8 mouse cellular contexts compared by ENCODE assay signal in the genomic region with DNA sequence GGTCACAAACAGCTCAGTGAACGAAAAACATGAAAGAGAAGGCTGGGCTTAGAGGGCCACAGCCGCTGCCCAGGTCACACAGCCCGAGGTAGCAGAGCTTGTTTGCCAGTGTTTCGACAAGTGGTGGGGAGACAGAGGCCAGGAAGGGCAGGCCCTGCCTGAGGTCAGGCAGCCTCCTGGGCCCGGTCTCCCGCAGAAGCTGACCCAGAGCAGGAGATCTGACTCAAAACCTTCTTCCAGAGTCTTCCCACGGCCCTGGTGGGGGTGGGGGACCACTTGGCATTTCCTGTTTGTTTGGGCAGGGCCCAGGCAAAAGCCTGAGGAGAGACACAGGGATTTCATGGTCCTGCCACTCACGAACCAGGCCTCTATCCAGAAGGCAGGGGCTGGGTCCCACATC. TPM values are rescaled to one million over a fixed set of nuclear protein-coding genes. Genes with fewer than 3 reads are reported as not detected.
DNase-seq lines count a peak whose midpoint lies in the region; ATAC-seq lines count a peak whose summit lies in the region.

No protein-coding gene starts in this region.

- no peak overlapping the region for H3K4me2 ChIP-seq in intestine, embryonic 15.5 days (replicated peaks)
- H3K4me2 ChIP-seq in liver, embryonic 16.5 days (ENCODE audit: low read depth, low read length) = no peak overlapping the region

- peaks cover 51% of the 10 kb centered on the region for H3K4me1 ChIP-seq in intestine, embryonic 15.5 days (replicated peaks)
- H3K4me1 ChIP-seq in liver, embryonic 16.5 days (ENCODE audit: control insufficient read depth, low read depth, low read length) = peaks cover 36% of the 10 kb centered on the region

- H3K9me3 ChIP-seq in intestine, embryonic 15.5 days = no peaks in the 10 kb centered on the region
- no peaks in the 10 kb centered on the region for H3K9me3 ChIP-seq in liver, embryonic 16.5 days (replicated peaks; ENCODE audit: control insufficient read depth, low read length)

- WGBS in intestine, embryonic 15.5 days = 32% methylated on average over 8 of the region's 8 CpGs
- WGBS in liver, embryonic 16.5 days (ENCODE audit: insufficient replicate concordance) = 44% methylated on average over 8 of the region's 8 CpGs

- no peak overlapping the region for H3K4me3 ChIP-seq in intestine, embryonic 15.5 days (replicated peaks)
- H3K4me3 ChIP-seq in liver, embryonic 16.5 days (ENCODE audit: low read depth, low read length) = no peak overlapping the region

- peak overlapping the region; percentile 54; the same call in 1 of the 2 replicates for H3K27ac ChIP-seq in intestine, embryonic 15.5 days
- peak overlapping the region; percentile 18; the same call in 1 of the 2 replicates for H3K27ac ChIP-seq in liver, embryonic 16.5 days (ENCODE audit: low read length)

- peak; percentile 59 to 80 for DNase-seq in adrenal gland, adult (ENCODE audit: inconsistent age in 2 of 2, low spot score in 1 of 2)
- no peak for DNase-seq in adrenal gland, postnatal 4 days (ENCODE audit: low spot score in 2 of 2)
- peak; percentile 56 to 76 for DNase-seq in adrenal gland, postnatal 36 days
- no peak for DNase-seq in cerebellum, adult 18-20 months
- DNase-seq in thymus, postnatal 14 days = no peak
- DNase-seq in layer of hippocampus, adult 9-11 months = no peak

- H3K9ac ChIP-seq in intestine, embryonic 15.5 days = 0 out of 2 replicates have a peak overlapping the region, but pooled peaks have one; percentile 1
- no peak overlapping the region for H3K9ac ChIP-seq in liver, embryonic 16.5 days (ENCODE audit: low read depth, low read length)

- no peaks in the 10 kb centered on the region for H3K27me3 ChIP-seq in intestine, embryonic 15.5 days (replicated peaks)
- no peaks in the 10 kb centered on the region for H3K27me3 ChIP-seq in liver, embryonic 16.5 days (ENCODE audit: control insufficient read depth, insufficient read depth, low read depth, low read length)

- ATAC-seq in intestine, embryonic 15.5 days = no peak
- ATAC-seq in liver, embryonic 16.5 days (ENCODE audit: low read depth) = no peak

- no peaks in the 10 kb centered on the region for H3K36me3 ChIP-seq in intestine, embryonic 15.5 days
- H3K36me3 ChIP-seq in liver, embryonic 16.5 days (ENCODE audit: control insufficient read depth, insufficient read depth) = no peaks in the 10 kb centered on the region

RNA-seq across cellular contexts. Expression of a gene that starts 45.9 kb away (rescaled TPM):
- 100 to 1,000 TPM; 194 to 200 TPM for total RNA-seq in adrenal gland, postnatal 4 days (2021)
- total RNA-seq in adrenal gland, postnatal 36 days (2021) = 100 to 1,000 TPM; 195 to 197 TPM
- polyA plus RNA-seq in intestine, embryonic 15.5 days (2015; fragmentation: Nextera tagmentation; extraction: Ambion mirVana) = 268 and 270 TPM in 2 replicates
- polyA plus RNA-seq in liver, embryonic 16.5 days (2015; fragmentation: Nextera tagmentation; extraction: Ambion mirVana) = 168 and 175 TPM in 2 replicates

RNA-seq across cellular contexts. Expression of a gene that starts 48.0 kb away (rescaled TPM):
- 10 to 100 TPM; 13.2 to 14.8 TPM for total RNA-seq in adrenal gland, postnatal 4 days (2021)
- total RNA-seq in adrenal gland, postnatal 36 days (2021) = 10 to 100 TPM in 1 of 2 experiments, 1 to 10 TPM in 1; 5.4 to 11.2 TPM
- polyA plus RNA-seq in intestine, embryonic 15.5 days (2015; fragmentation: Nextera tagmentation; extraction: Ambion mirVana) = 14.3 and 16.1 TPM in 2 replicates
- 1.5 TPM in 2 replicates for polyA plus RNA-seq in liver, embryonic 16.5 days (2015; fragmentation: Nextera tagmentation; extraction: Ambion mirVana)

Comparison
In these comparisons a context has a peak if more than half of its experiments do, and no peak if none do; other contexts are left out.
1. DNase-seq: peak in adrenal gland, adult (2 of 2) and adrenal gland, postnatal 36 days (2 of 2); none in adrenal gland, postnatal 4 days (0 of 2), cerebellum, adult 18-20 months (0 of 2), thymus, postnatal 14 days (single experiment) and layer of hippocampus, adult 9-11 months (single experiment).